In the genomic region with DNA sequence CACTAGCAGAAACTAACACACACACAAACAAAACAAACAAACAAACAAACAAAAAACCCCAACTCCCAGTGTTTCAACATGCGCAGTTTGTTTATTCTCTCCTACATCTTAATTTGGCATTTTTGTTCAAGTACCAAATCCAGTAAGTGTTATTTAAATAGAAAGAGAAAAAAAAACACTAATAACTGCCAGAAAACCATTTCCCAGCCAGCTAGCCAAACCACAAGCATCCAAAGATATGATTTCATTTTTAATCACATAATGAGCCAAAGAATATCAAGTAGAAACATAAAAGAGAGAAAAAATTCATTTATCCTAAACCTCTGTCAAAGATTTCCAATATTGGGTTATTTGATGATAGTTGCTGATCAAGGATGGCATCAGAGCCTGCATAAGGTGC, we compare ENCODE assay signal across 23 mouse cellular contexts.
A peak's percentile ranks its signal among the peaks of the same experiment; 100 is the strongest.
DNase-seq lines count a peak whose midpoint lies in the region; ATAC-seq and TF ChIP-seq lines count a peak whose summit lies in the region.
"Had no signal": no experiment of that assay in that cellular context is flagged by ENCODE, and none has a peak within 500 bp of the region (broad histone marks: within the 10 kb centered on the region; RNA-seq: fewer than 3 reads in every experiment).

No protein-coding gene starts in this region.

- H3K4me3 ChIP-seq in gastrocnemius, adult 2 months: no peak overlapping the region
- no peak overlapping the region for H3K4me3 ChIP-seq in lung, postnatal 0 days (ENCODE audit: low read depth, low read length)
- H3K4me3 ChIP-seq: forebrain, embryonic 12.5 days; forebrain, embryonic 15.5 days; heart, embryonic 12.5 days; heart, embryonic 15.5 days; hindbrain, embryonic 12.5 days; hindbrain, embryonic 15.5 days had no signal

- no peak overlapping the region for H3K9ac ChIP-seq in lung, postnatal 0 days (replicated peaks; ENCODE audit: low read depth)
- H3K9ac ChIP-seq: forebrain, embryonic 12.5 days; forebrain, embryonic 15.5 days; heart, embryonic 12.5 days; heart, embryonic 15.5 days; hindbrain, embryonic 12.5 days; hindbrain, embryonic 15.5 days had no signal

- no peak for ATAC-seq in lung, postnatal 0 days
- ATAC-seq: forebrain, embryonic 15.5 days had no signal

- H3K4me1 ChIP-seq in lung, postnatal 0 days (ENCODE audit: insufficient read depth, low read depth, low read length): peaks cover 6% of the 10 kb centered on the region
- H3K4me1 ChIP-seq: forebrain, embryonic 12.5 days; forebrain, embryonic 15.5 days; hindbrain, embryonic 12.5 days; hindbrain, embryonic 15.5 days had no signal

- no peak for TF ChIP-seq CTCF in gastrocnemius, adult 2 months (IDR thresholded peaks at IDR 0.05)
- TF ChIP-seq CTCF in lung, postnatal 0 days (IDR thresholded peaks at IDR 0.05): no peak

- peak overlapping the region; percentile 31; the same call in 1 of the 2 replicates for H3K27ac ChIP-seq in gastrocnemius, adult 2 months
- no peak overlapping the region for H3K27ac ChIP-seq in lung, postnatal 0 days (ENCODE audit: low read length)
- H3K27ac ChIP-seq: forebrain, embryonic 12.5 days; forebrain, embryonic 15.5 days; hindbrain, embryonic 15.5 days had no signal

- no peak for DNase-seq in gastrocnemius, adult 2 months
- no peak for DNase-seq in gastrocnemius, postnatal 25 days
- DNase-seq in lung, postnatal 0 days (ENCODE audit: low spot score): peak; percentile 30
- DNase-seq in lung, postnatal 14 days: no peak
- DNase-seq in fibroblast of lung, adult 2 months (ENCODE audit: low read depth): peak; percentile 66
- no peak for DNase-seq in ovary, adult 18-20 months (ENCODE audit: low spot score)
- no peak for DNase-seq in heart, postnatal 14 days
- DNase-seq: adrenal gland, adult 8-10 months; adrenal gland, postnatal 25 days; B cell, adult 2 months; cerebellum, adult 11-12 months; cerebellum, adult 8-10 months; cerebellum, postnatal 10 days; gastrocnemius, postnatal 10 days; heart, postnatal 10 days had no signal

- no peaks in the 10 kb centered on the region for H3K27me3 ChIP-seq in lung, postnatal 0 days (replicated peaks; ENCODE audit: insufficient read depth, low read length)
- H3K27me3 ChIP-seq: CH12.LX; forebrain, embryonic 12.5 days; forebrain, embryonic 15.5 days; heart, embryonic 12.5 days; heart, embryonic 15.5 days; hindbrain, embryonic 12.5 days; hindbrain, embryonic 15.5 days had no signal

- no peak overlapping the region for H3K4me2 ChIP-seq in lung, postnatal 0 days (replicated peaks; ENCODE audit: low read depth, low read length)
- H3K4me2 ChIP-seq: forebrain, embryonic 12.5 days; forebrain, embryonic 15.5 days; heart, embryonic 12.5 days; heart, embryonic 15.5 days; hindbrain, embryonic 12.5 days; hindbrain, embryonic 15.5 days had no signal

- H3K9me3 ChIP-seq in lung, postnatal 0 days (ENCODE audit: low read length): no peaks in the 10 kb centered on the region
- H3K9me3 ChIP-seq: forebrain, embryonic 12.5 days; forebrain, embryonic 15.5 days; G1E; heart, embryonic 12.5 days; heart, embryonic 15.5 days; hindbrain, embryonic 12.5 days; hindbrain, embryonic 15.5 days had no signal

- WGBS in lung, postnatal 0 days: 60% methylated on average over 1 of the region's 1 CpGs

- no peaks in the 10 kb centered on the region for H3K36me3 ChIP-seq in lung, postnatal 0 days (ENCODE audit: insufficient read depth, low read length)
- H3K36me3 ChIP-seq: forebrain, embryonic 12.5 days; forebrain, embryonic 15.5 days; G1E; heart, embryonic 12.5 days; heart, embryonic 15.5 days; hindbrain, embryonic 12.5 days; hindbrain, embryonic 15.5 days had no signal

- no peak for TF ChIP-seq EP300 in lung, postnatal 0 days (IDR thresholded peaks at IDR 0.05)

- intact Hi-C loops in gastrocnemius, adult 2 months (cut with DNase I): no loop called here
- intact Hi-C loops in heart, postnatal 14 days (cut with DNase I): no loop called here

Comparison
In these comparisons a context has a peak if more than half of its experiments do, and no peak if none do; other contexts are left out.
1. DNase-seq: peak in lung, postnatal 0 days (single experiment) and fibroblast of lung, adult 2 months (single experiment); none in gastrocnemius, adult 2 months (single experiment), gastrocnemius, postnatal 25 days (single experiment), lung, postnatal 14 days (single experiment), ovary, adult 18-20 months (single experiment) and heart, postnatal 14 days (0 of 2).